Mouse (Mus musculus) heart, embryonic 11.5 days (tissue): ENCODE data around the gene Zfp646. TPM values are rescaled to one million over a fixed set of nuclear protein-coding genes. Genes with fewer than 3 reads are reported as not detected.
A peak's percentile ranks its signal among the peaks of the same experiment; 100 is the strongest.

ENCODE experiments used
- ATAC-seq: fragments of 200-750 bp; cut with Nextera tagmentation; replicated peaks from 2 replicates; pipeline ENCODE4 v1.8.0; 2017; ENCODE audit warnings: moderate library complexity; ENCODE audit not compliant: insufficient number of reproducible peaks, low FRiP score, low TSS enrichment
- H3K27ac ChIP-seq: fragments of 300-500 bp; sonication (generic); 2 replicates; pipeline ENCODE4 v1.5.1; 2014; ENCODE audit warnings: mild to moderate bottlenecking, low read depth, low read length
- H3K27me3 ChIP-seq: fragments of 300-500 bp; sonication (generic); 2 replicates; pipeline ENCODE4 v1.6.1; 2014; ENCODE audit warnings: mild to moderate bottlenecking, low read length, mixed read lengths; ENCODE audit not compliant: control insufficient read depth, insufficient read depth
- H3K36me3 ChIP-seq: fragments of 300-500 bp; sonication (generic); 2 replicates; pipeline ENCODE4 v1.6.1; 2014; ENCODE audit warnings: mild to moderate bottlenecking, low read length, moderate library complexity, mixed read lengths; ENCODE audit not compliant: control insufficient read depth, insufficient read depth
- H3K4me1 ChIP-seq: fragments of 300-500 bp; sonication (generic); 2 replicates; pipeline ENCODE4 v1.6.1; 2014; ENCODE audit warnings: low read length; ENCODE audit not compliant: control insufficient read depth, insufficient read depth
- H3K4me2 ChIP-seq: fragments of 300-500 bp; sonication (generic); 2 replicates; pipeline ENCODE4 v1.6.1; 2014; ENCODE audit warnings: mild to moderate bottlenecking, moderate library complexity
- H3K4me3 ChIP-seq: fragments of 300-500 bp; sonication (generic); 2 replicates; pipeline ENCODE4 v1.5.1; 2014; ENCODE audit warnings: low read depth, low read length
- H3K9ac ChIP-seq: fragments of 300-500 bp; sonication (generic); 2 replicates; pipeline ENCODE4 v1.6.1; 2014; ENCODE audit warnings: mild to moderate bottlenecking, low read depth, low read length, moderate library complexity
- H3K9me3 ChIP-seq: fragments of 300-500 bp; sonication (generic); replicated peaks from 2 replicates; pipeline ENCODE4 v1.6.1; 2016; ENCODE audit warnings: low read length; ENCODE audit not compliant: control insufficient read depth
- WGBS: fragments of 180-500 bp; shearing (Covaris S2); extraction: QIAGEN DNeasy Blood & Tissue Kit; methylation state at CpG from one replicate; pipeline ENCODE4 v1.1.7; 2014; ENCODE audit not compliant: insufficient replicate concordance; 5-methylcytosine and 5-hydroxymethylcytosine counted together
- polyA plus RNA-seq: library from polyadenylated mRNA; unstranded; fragments of >200 nt; fragmentation: Nextera tagmentation; extraction: Ambion mirVana; gene quantifications from 2 replicates; pipeline ENCODE4 v1.2.1, GENCODE M21; 2014

Gene Zfp646
- polyA plus RNA-seq, 1 experiment from 2014 or later, result 12.0 TPM

GRCm38 (mm10) chr7:127901772-127902171 is 25.8 kb downstream of the Zfp646 start:
- Histone ChIP-seq H3K27ac (no peak overlapping the region), H3K4me1 (peaks cover 9% of the 10 kb centered on the region), H3K9ac (no peak overlapping the region), H3K9me3 (no peaks in the 10 kb centered on the region), H3K27me3 (no peaks in the 10 kb centered on the region), H3K4me3 (no peak overlapping the region), H3K4me2 (no peak overlapping the region), H3K36me3 (peaks cover 10% of the 10 kb centered on the region)
- ATAC-seq, result no peak
- 64% methylated on average over 2 of the region's 2 CpGs for WGBS

- Histone ChIP-seq H3K27ac (peak within 1 kb of the TSS; percentile 87), H3K36me3 (peaks cover 31% of the 10 kb centered on the region), H3K4me3 (peak within 1 kb of the TSS; percentile 86), H3K4me2 (peak within 1 kb of the TSS; percentile 89), H3K27me3 (no peaks in the 10 kb centered on the region), H3K9ac (peak within 1 kb of the TSS; percentile 96), H3K9me3 (no peaks in the 10 kb centered on the region), H3K4me1 (peaks cover 9% of the 10 kb centered on the region)
- peak; percentile 73 for ATAC-seq
- 7% methylated on average over 38 of the region's 38 CpGs for WGBS
These were observed 28.2 kb downstream of the Zfp646 start, which contains the start of gene Bckdk for GRCm38 (mm10) chr7:127903971-127904796. TSS of gene Bckdk (plus strand) at chr7:127904082.

- Histone ChIP-seq H3K4me2 (no peak overlapping the region), H3K9me3 (no peaks in the 10 kb centered on the region), H3K27me3 (no peaks in the 10 kb centered on the region), H3K27ac (no peak overlapping the region), H3K9ac (no peak overlapping the region), H3K4me1 (peaks cover 7% of the 10 kb centered on the region), H3K4me3 (no peak overlapping the region), H3K36me3 (peaks cover 36% of the 10 kb centered on the region)
- 90% methylated on average over 12 of the region's 12 CpGs for WGBS
- no peak for ATAC-seq
These were observed 31.9 kb downstream of the Zfp646 start for GRCm38 (mm10) chr7:127907939-127908338.

GRCm38 (mm10) chr7:127908656-127909055 is 32.6 kb downstream of the Zfp646 start:
- H3K9me3 ChIP-seq, result no peaks in the 10 kb centered on the region
- WGBS, result 87% methylated on average over 4 of the region's 4 CpGs
- no peak overlapping the region for H3K9ac ChIP-seq
- peaks cover 36% of the 10 kb centered on the region for H3K36me3 ChIP-seq
- no peak overlapping the region for H3K27ac ChIP-seq
- no peaks in the 10 kb centered on the region for H3K27me3 ChIP-seq
- H3K4me2 ChIP-seq, result no peak overlapping the region
- ATAC-seq, result no peak
- H3K4me1 ChIP-seq, result peaks cover 7% of the 10 kb centered on the region
- no peak overlapping the region for H3K4me3 ChIP-seq

GRCm38 (mm10) chr7:127912190-127912871 is 36.3 kb downstream of the Zfp646 start, which contains the start of gene Kat8:
TSS of gene Kat8 (plus strand) at chr7:127912516.
- H3K9me3 ChIP-seq, result no peaks in the 10 kb centered on the region
- WGBS, result under 1% methylated on average over 40 of the region's 40 CpGs
- peak within 1 kb of the TSS; percentile 86 for H3K9ac ChIP-seq

GRCm38 (mm10) chr7:127912938-127913337 is 36.9 kb downstream of the Zfp646 start:
- 10% methylated on average over 4 of the region's 4 CpGs for WGBS

More at GRCm38 (mm10) chr7:127912190-127912871, 36.3 kb downstream of the Zfp646 start, which contains the start of gene Kat8:
- Histone ChIP-seq H3K27ac (peak within 1 kb of the TSS; percentile 73), H3K36me3 (peaks cover 28% of the 10 kb centered on the region), H3K4me2 (peak within 1 kb of the TSS; percentile 81), H3K27me3 (no peaks in the 10 kb centered on the region), H3K4me3 (peak within 1 kb of the TSS; percentile 99), H3K4me1 (no peaks in the 10 kb centered on the region)
- peak; percentile 91 for ATAC-seq

GRCm38 (mm10) chr7:127915293-127915692 is 39.3 kb downstream of the Zfp646 start:
- H3K4me2 ChIP-seq, result no peak overlapping the region
- H3K36me3 ChIP-seq, result peaks cover 5% of the 10 kb centered on the region; the same call in 1 of the 2 replicates
- ATAC-seq, result no peak
- no peaks in the 10 kb centered on the region for H3K27me3 ChIP-seq
- no peak overlapping the region for H3K27ac ChIP-seq
- no peak overlapping the region for H3K9ac ChIP-seq
- H3K9me3 ChIP-seq, result no peaks in the 10 kb centered on the region
- no peaks in the 10 kb centered on the region for H3K4me1 ChIP-seq
- WGBS, result 89% methylated on average over 12 of the region's 12 CpGs
- H3K4me3 ChIP-seq, result no peak overlapping the region

More at GRCm38 (mm10) chr7:127912938-127913337, 36.9 kb downstream of the Zfp646 start:
- Histone ChIP-seq H3K9me3 (no peaks in the 10 kb centered on the region), H3K36me3 (peaks cover 23% of the 10 kb centered on the region), H3K4me1 (no peaks in the 10 kb centered on the region), H3K4me2 (peak overlapping the region; percentile 81), H3K27ac (0 out of 2 replicates have a peak overlapping the region, but pooled peaks have one; percentile 73), H3K27me3 (no peaks in the 10 kb centered on the region), H3K4me3 (peak overlapping the region; percentile 99), H3K9ac (peak overlapping the region; percentile 86)
- ATAC-seq, result no peak

- H3K27ac ChIP-seq, result no peak overlapping the region
- WGBS, result 58% methylated on average over 3 of the region's 3 CpGs
These were observed 42.2 kb downstream of the Zfp646 start for GRCm38 (mm10) chr7:127918203-127918602.

More at GRCm38 (mm10) chr7:127918203-127918602, 42.2 kb downstream of the Zfp646 start:
- Histone ChIP-seq H3K4me3 (no peak overlapping the region), H3K27me3 (no peaks in the 10 kb centered on the region), H3K9ac (no peak overlapping the region), H3K36me3 (peaks cover 5% of the 10 kb centered on the region; the same call in 1 of the 2 replicates), H3K4me1 (no peaks in the 10 kb centered on the region), H3K9me3 (no peaks in the 10 kb centered on the region), H3K4me2 (no peak overlapping the region)
- ATAC-seq, result no peak
